ENCODE assay signal across 8 mouse cellular contexts in genomic region chr14:55743711-55744110, GRCm38 (mm10). TPM values are rescaled to one million over a fixed set of nuclear protein-coding genes. Genes with fewer than 3 reads are reported as not detected.
DNase-seq lines count a peak whose midpoint lies in the region; ATAC-seq and TF ChIP-seq lines count a peak whose summit lies in the region.

No protein-coding gene starts in this region.

- H3K27me3 ChIP-seq in lung, postnatal 0 days (replicated peaks; ENCODE audit: insufficient read depth, low read length), result no peaks in the 10 kb centered on the region

- TF ChIP-seq CTCF in lung, postnatal 0 days (IDR thresholded peaks at IDR 0.05), result peak; percentile 99

- peaks cover 2 to 3% of the 10 kb centered on the region in 2 experiments; a peak in 2 of 4 replicates for H3K4me1 ChIP-seq in ES-E14 (ENCODE audit: control insufficient read depth in 2 of 2, insufficient read depth in 2 of 2, low read length in 2 of 2, poor library complexity in 1 of 2)
- peaks cover 9% of the 10 kb centered on the region; the same call in 1 of the 2 replicates for H3K4me1 ChIP-seq in lung, postnatal 0 days (ENCODE audit: insufficient read depth, low read depth, low read length)

- H3K4me2 ChIP-seq in lung, postnatal 0 days (replicated peaks; ENCODE audit: low read depth, low read length), result peak overlapping the region; percentile 11; the same call in 1 of the 2 replicates

- 18% methylated on average over 10 of the region's 10 CpGs for WGBS in lung, postnatal 0 days

- TF ChIP-seq EP300 in lung, postnatal 0 days (IDR thresholded peaks at IDR 0.05), result no peak

- no peak overlapping the region for H3K27ac ChIP-seq in ES-E14 (ENCODE audit: insufficient read depth, low read depth, low read length, poor library complexity, severe bottlenecking)
- H3K27ac ChIP-seq in lung, postnatal 0 days (ENCODE audit: low read length), result no peak overlapping the region

- in situ Hi-C loops in ES-E14 (cut with MboI; ENCODE audit: low sequenced_read_pairs in 2 of 2, unreplicated experiment in 2 of 2), result loop anchor here in 1 of 2 experiments (5.0 kb wide), 1 partner anchor 61 kb away; the partner anchor contains the start of gene Tinf2

- no peak overlapping the region for H3K9ac ChIP-seq in ES-E14 (ENCODE audit: insufficient read depth, low read depth, low read length, poor library complexity, severe bottlenecking)
- no peak overlapping the region for H3K9ac ChIP-seq in lung, postnatal 0 days (replicated peaks; ENCODE audit: low read depth)

- H3K4me3 ChIP-seq in ES-E14 (ENCODE audit: insufficient read depth in 1 of 2, low read depth in 1 of 2, low read length in 2 of 2, poor library complexity in 1 of 2, severe bottlenecking in 1 of 2), result no peak overlapping the region
- H3K4me3 ChIP-seq in lung, postnatal 0 days (ENCODE audit: low read depth, low read length), result no peak overlapping the region

- DNase-seq in ES-E14 (ENCODE audit: low read depth, low spot score), result peak; percentile 75
- DNase-seq in cerebellum, adult 8-10 months, result peak; percentile 81
- DNase-seq in layer of hippocampus, adult 9-10 months (ENCODE audit: low spot score), result peak; percentile 78
- DNase-seq in lung, postnatal 0 days (ENCODE audit: low spot score), result peak; percentile 85
- peak; percentile 94 for DNase-seq in ovary, postnatal 14 days (ENCODE audit: low spot score)
- peak; percentile 69 to 90 for DNase-seq in thymus, postnatal 10 days (ENCODE audit: low spot score in 2 of 2)

- H3K9me3 ChIP-seq in ES-E14 (ENCODE audit: control insufficient read depth, insufficient read depth, low read depth, low read length), result no peaks in the 10 kb centered on the region
- no peaks in the 10 kb centered on the region for H3K9me3 ChIP-seq in lung, postnatal 0 days (ENCODE audit: low read length)

- H3K36me3 ChIP-seq in ES-E14 (ENCODE audit: control insufficient read depth, insufficient read depth, low read length, poor library complexity, severe bottlenecking), result peaks cover 2% of the 10 kb centered on the region; the same call in 1 of the 2 replicates
- H3K36me3 ChIP-seq in lung, postnatal 0 days (ENCODE audit: insufficient read depth, low read length), result peaks cover 18% of the 10 kb centered on the region

- peak; percentile 66 for ATAC-seq in frontal cortex, adult (ENCODE audit: low TSS enrichment)
- ATAC-seq in hematopoietic stem cell, adult 5-6 weeks (replicated peaks in 1 of 2; ENCODE audit: insufficient read depth in 1 of 2, low FRiP score in 2 of 2, low TSS enrichment in 1 of 2, low read depth in 1 of 2, poor library complexity in 2 of 2, severe bottlenecking in 2 of 2), result peak; percentile 82 to 87
- ATAC-seq in lung, postnatal 0 days, result peak; percentile 74

TF ChIP-seq in ES-E14, 5 proteins besides CTCF, POLR2A, EP300 and RAD21:
- TF ChIP-seq ZC3H11A (IDR thresholded peaks at IDR 0.05; ENCODE audit: borderline replicate concordance, low read depth, low read length) (peak; percentile 95), ZNF384 (IDR thresholded peaks at IDR 0.05; ENCODE audit: low read depth, low read length) (0 out of 2 replicates have a peak, but pooled peaks have one; percentile 6), MAFK (IDR thresholded peaks at IDR 0.05; ENCODE audit: insufficient read depth, low read depth, low read length) (no peak), HCFC1 (IDR thresholded peaks at IDR 0.05; ENCODE audit: borderline replicate concordance, insufficient read depth, low read length) (peak; percentile 35; the same call in 1 of the 2 replicates)

RNA-seq across cellular contexts. Expression of gene Dhrs1, which starts 1.8 kb away (rescaled TPM):
- total RNA-seq in ES-E14 (2012; rRNA removed), result 9.6 and 18.0 TPM in 2 replicates
- 25.3 TPM in 2 replicates for total RNA-seq in hematopoietic stem cell, adult 5-6 weeks (2017)
- 74.1 and 83.5 TPM in 2 replicates for polyA plus RNA-seq in lung, postnatal 0 days (2015; fragmentation: Nextera tagmentation; extraction: Ambion mirVana)

RNA-seq across cellular contexts. Expression of gene Nop9, which starts 1.8 kb away (rescaled TPM):
- total RNA-seq in ES-E14 (2012; rRNA removed), result 30.0 and 38.3 TPM in 2 replicates
- total RNA-seq in hematopoietic stem cell, adult 5-6 weeks (2017), result 16.6 and 20.9 TPM in 2 replicates
- 16.2 and 19.5 TPM in 2 replicates for polyA plus RNA-seq in lung, postnatal 0 days (2015; fragmentation: Nextera tagmentation; extraction: Ambion mirVana)

RNA-seq across cellular contexts. Expression of gene Cideb, which starts 14.5 kb away (rescaled TPM):
- 2.2 and 4.1 TPM in 2 replicates for total RNA-seq in ES-E14 (2012; rRNA removed)
- not detected in 2 replicates for total RNA-seq in hematopoietic stem cell, adult 5-6 weeks (2017)
- 0.65 and 1.3 TPM in 2 replicates for polyA plus RNA-seq in lung, postnatal 0 days (2015; fragmentation: Nextera tagmentation; extraction: Ambion mirVana)

RNA-seq across cellular contexts. Expression of gene Ltb4r2, which starts 17.5 kb away (rescaled TPM):
- 1.5 and 7.1 TPM in 2 replicates for total RNA-seq in ES-E14 (2012; rRNA removed)
- 0.60 and 0.63 TPM in 2 replicates for total RNA-seq in hematopoietic stem cell, adult 5-6 weeks (2017)
- polyA plus RNA-seq in lung, postnatal 0 days (2015; fragmentation: Nextera tagmentation; extraction: Ambion mirVana), result 0.77 and 0.97 TPM in 2 replicates

RNA-seq across cellular contexts. Expression of gene Rabggta, which starts 21.6 kb away (rescaled TPM):
- 34.0 and 95.5 TPM in 2 replicates for total RNA-seq in ES-E14 (2012; rRNA removed)
- total RNA-seq in hematopoietic stem cell, adult 5-6 weeks (2017), result 17.2 and 17.9 TPM in 2 replicates
- 31.4 and 32.5 TPM in 2 replicates for polyA plus RNA-seq in lung, postnatal 0 days (2015; fragmentation: Nextera tagmentation; extraction: Ambion mirVana)
